Mouse (Mus musculus): ENCODE results near the gene Mtus2. TPM values are rescaled to one million over a fixed set of nuclear protein-coding genes. Genes with fewer than 3 reads are reported as not detected.
"Not testable (repeated sequence)": the region's sequence is repeated elsewhere in the genome, so short reads cannot be mapped to it uniquely, and the experiment has no call there.

Mtus2 gene
- total RNA-seq, 2 experiments from 2014 or later: 0.35 to 0.73 TPM

- no peak for DNase-seq
- intact Hi-C loops (cut with DNase I; ENCODE audit: low total_unique reads): no loop called here
Measured at GRCm38 (mm10) chr5:148292862-148293261, 335.7 kb downstream of the Mtus2 start.

GRCm38 (mm10) chr5:148293346-148293745 lies 336.2 kb downstream of the Mtus2 start:
- no peak for DNase-seq

GRCm38 (mm10) chr5:148302968-148303367 lies 345.8 kb downstream of the Mtus2 start:
- DNase-seq: no peak
- intact Hi-C loops (cut with DNase I; ENCODE audit: low total_unique reads): no loop called here

More at GRCm38 (mm10) chr5:148293346-148293745, 336.2 kb downstream of the Mtus2 start:
- intact Hi-C loops (cut with DNase I; ENCODE audit: low total_unique reads): no loop called here

- intact Hi-C loops (cut with DNase I; ENCODE audit: low total_unique reads): no loop called here
- no peak for DNase-seq
Measured at GRCm38 (mm10) chr5:148304112-148304511, 347.0 kb downstream of the Mtus2 start.

- DNase-seq: peak; percentile 16
- intact Hi-C loops (cut with DNase I; ENCODE audit: low total_unique reads): no loop called here
Measured at GRCm38 (mm10) chr5:148310790-148311189, 353.7 kb downstream of the Mtus2 start.

- intact Hi-C loops (cut with DNase I; ENCODE audit: low total_unique reads): no loop called here
- no peak for DNase-seq
Measured at GRCm38 (mm10) chr5:148312443-148312842, 355.3 kb downstream of the Mtus2 start.

- intact Hi-C loops (cut with DNase I; ENCODE audit: low total_unique reads): no loop called here
- DNase-seq: no peak
Measured at GRCm38 (mm10) chr5:148314931-148315330, 357.8 kb downstream of the Mtus2 start.

- no peak for DNase-seq
- intact Hi-C loops (cut with DNase I; ENCODE audit: low total_unique reads): no loop called here
Measured at GRCm38 (mm10) chr5:148325317-148325885, 368.3 kb downstream of the Mtus2 start.

GRCm38 (mm10) chr5:148326295-148326694 lies 369.2 kb downstream of the Mtus2 start:
- intact Hi-C loops (cut with DNase I; ENCODE audit: low total_unique reads): not testable (repeated sequence)

GRCm38 (mm10) chr5:148328982-148329381 lies 371.9 kb downstream of the Mtus2 start:
- intact Hi-C loops (cut with DNase I; ENCODE audit: low total_unique reads): no loop called here

More at GRCm38 (mm10) chr5:148326295-148326694, 369.2 kb downstream of the Mtus2 start:
- DNase-seq: not testable (repeated sequence)

GRCm38 (mm10) chr5:148331229-148331776 lies 374.2 kb downstream of the Mtus2 start:
- DNase-seq: no peak
- intact Hi-C loops (cut with DNase I; ENCODE audit: low total_unique reads): loop anchor here (5.0 kb wide), 2 partner anchors 41 to 461 kb away; no protein-coding TSS in a partner anchor

More at GRCm38 (mm10) chr5:148328982-148329381, 371.9 kb downstream of the Mtus2 start:
- DNase-seq: no peak

GRCm38 (mm10) chr5:148331926-148332621 lies 375.0 kb downstream of the Mtus2 start:
- intact Hi-C loops (cut with DNase I; ENCODE audit: low total_unique reads): loop anchor here (2.0 to 5.0 kb wide), 3 partner anchors 40 to 460 kb away; no protein-coding TSS in a partner anchor
- no peak for DNase-seq

- intact Hi-C loops (cut with DNase I; ENCODE audit: low total_unique reads): loop anchor here (2.0 to 5.0 kb wide), 3 partner anchors 40 to 460 kb away; no protein-coding TSS in a partner anchor
- peak; percentile 52 for DNase-seq
Measured at GRCm38 (mm10) chr5:148332622-148332974, 375.5 kb downstream of the Mtus2 start.

GRCm38 (mm10) chr5:148339126-148339525 lies 382.0 kb downstream of the Mtus2 start:
- intact Hi-C loops (cut with DNase I; ENCODE audit: low total_unique reads): no loop called here
- DNase-seq: no peak

GRCm38 (mm10) chr5:148342061-148342741 lies 385.1 kb downstream of the Mtus2 start:
- intact Hi-C loops (cut with DNase I; ENCODE audit: low total_unique reads): no loop called here
- no peak for DNase-seq

GRCm38 (mm10) chr5:148344374-148344773 lies 387.3 kb downstream of the Mtus2 start:
- no peak for DNase-seq
- intact Hi-C loops (cut with DNase I; ENCODE audit: low total_unique reads): no loop called here

- no peak for DNase-seq
- intact Hi-C loops (cut with DNase I; ENCODE audit: low total_unique reads): no loop called here
Measured at GRCm38 (mm10) chr5:148346543-148346942, 389.4 kb downstream of the Mtus2 start.

- no peak for DNase-seq
- intact Hi-C loops (cut with DNase I; ENCODE audit: low total_unique reads): no loop called here
Measured at GRCm38 (mm10) chr5:148348153-148348552, 391.0 kb downstream of the Mtus2 start.

- no peak for DNase-seq
- intact Hi-C loops (cut with DNase I; ENCODE audit: low total_unique reads): no loop called here
Measured at GRCm38 (mm10) chr5:148349327-148350011, 392.3 kb downstream of the Mtus2 start.

GRCm38 (mm10) chr5:148353429-148353828 lies 396.3 kb downstream of the Mtus2 start:
- intact Hi-C loops (cut with DNase I; ENCODE audit: low total_unique reads): no loop called here
- DNase-seq: no peak

Data from gastrocnemius, postnatal 14 days (tissue).